Mouse (Mus musculus): Measurements from ENCODE around the gene 1700010I14Rik.

DNA sequence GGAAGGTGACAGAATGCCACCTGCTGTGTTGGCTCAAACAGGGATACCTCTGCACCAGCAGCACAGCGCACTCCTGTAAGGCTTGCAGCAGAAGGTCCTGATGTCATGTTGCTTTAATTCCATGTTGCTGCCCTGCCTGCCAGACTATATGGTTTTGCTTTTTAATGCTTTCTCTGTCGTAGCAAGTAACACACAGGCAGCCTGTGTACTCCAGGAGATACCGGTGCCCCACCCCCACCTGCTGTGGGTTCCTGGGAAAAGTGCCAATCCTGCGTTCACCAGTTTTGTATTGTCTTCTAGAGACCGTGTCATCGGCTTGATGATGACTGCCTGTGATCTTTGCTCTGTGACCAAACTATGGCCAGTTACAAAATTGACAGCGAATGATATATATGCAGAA, 13.7 kb upstream of the 1700010I14Rik start:
- TF ChIP-seq EP300 (IDR thresholded peaks at IDR 0.05; ENCODE audit: insufficient read depth, low read depth, low read length): no peak
- TF ChIP-seq POLR2A (IDR thresholded peaks at IDR 0.05; ENCODE audit: insufficient read depth, low read depth, low read length): no peak
- no peak for TF ChIP-seq CTCF (IDR thresholded peaks at IDR 0.05)
